Mouse (Mus musculus) olfactory bulb, adult 2 months (tissue): ENCODE measurements around the gene Rab1a.

Source experiments
- CTCF ChIP-seq: fragments of 200-500 bp; IDR thresholded peaks from 2 replicates; pipeline ENCODE4 v1.5.1; 2012; ENCODE audit warnings: low read depth, mild to moderate bottlenecking, low read length, moderate library complexity; ENCODE audit not compliant: insufficient read depth
- POLR2A ChIP-seq: fragments of 200-500 bp; IDR thresholded peaks from 2 replicates; pipeline ENCODE4 v1.6.1; 2012; ENCODE audit warnings: mild to moderate bottlenecking, low read depth, low read length, moderate library complexity; ENCODE audit not compliant: insufficient read depth

DNA sequence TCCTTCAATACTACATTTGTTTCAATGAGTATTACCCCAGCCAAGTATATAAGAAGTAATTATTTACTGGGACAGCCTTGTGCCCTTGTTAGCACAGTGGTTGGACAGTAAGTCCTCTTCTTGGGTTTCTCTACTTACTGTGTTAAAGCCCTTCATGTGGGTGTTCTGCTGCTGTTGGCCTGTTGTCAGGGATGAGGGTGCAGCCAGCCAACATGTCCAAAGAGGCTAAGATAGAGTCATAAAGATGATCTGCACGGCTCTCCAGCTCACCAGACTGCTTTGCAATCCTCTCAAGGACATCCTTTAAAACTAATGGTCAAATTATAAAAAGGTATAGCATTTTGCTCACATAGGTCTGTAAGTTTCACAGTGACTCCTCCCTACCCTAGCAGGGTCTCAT, 29.1 kb downstream of the Rab1a start:
- TF ChIP-seq POLR2A (no peak), CTCF (no peak)
